Mouse (Mus musculus): ENCODE measurements at regions not wholly inside any gene's neighbourhood (a gene's known extent, or its start where the extent isn't known, plus 50 kb on each side); places are given as distances from the start of the nearest gene placed in this dataset.

- TF ChIP-seq GATA1 (IDR thresholded peaks at IDR 0.05; ENCODE audit: borderline replicate concordance, low read length) = no peak
- no peak for TF ChIP-seq CTCF (IDR thresholded peaks at IDR 0.05; ENCODE audit: low read depth, low read length)
- no peak for TF ChIP-seq POLR2AphosphoS5 (IDR thresholded peaks at IDR 0.05; ENCODE audit: insufficient replicate concordance, low read depth, low read length)
- no peak for TF ChIP-seq TAL1 (conservative IDR thresholded peaks at IDR 0.05; ENCODE audit: low read depth, low read length)
Measured at GRCm38 (mm10) chr8:37072905-37073304, 79.5 kb downstream of the AI429214 start.

All from G1E (cell line).